Mouse (Mus musculus): ENCODE data around the gene Hoxa10. TPM values are rescaled to one million over a fixed set of nuclear protein-coding genes. Genes with fewer than 3 reads are reported as not detected.

Gene Hoxa10
- polyA plus RNA-seq, 1 experiment from 2014 or later: 0.17 TPM

DNA sequence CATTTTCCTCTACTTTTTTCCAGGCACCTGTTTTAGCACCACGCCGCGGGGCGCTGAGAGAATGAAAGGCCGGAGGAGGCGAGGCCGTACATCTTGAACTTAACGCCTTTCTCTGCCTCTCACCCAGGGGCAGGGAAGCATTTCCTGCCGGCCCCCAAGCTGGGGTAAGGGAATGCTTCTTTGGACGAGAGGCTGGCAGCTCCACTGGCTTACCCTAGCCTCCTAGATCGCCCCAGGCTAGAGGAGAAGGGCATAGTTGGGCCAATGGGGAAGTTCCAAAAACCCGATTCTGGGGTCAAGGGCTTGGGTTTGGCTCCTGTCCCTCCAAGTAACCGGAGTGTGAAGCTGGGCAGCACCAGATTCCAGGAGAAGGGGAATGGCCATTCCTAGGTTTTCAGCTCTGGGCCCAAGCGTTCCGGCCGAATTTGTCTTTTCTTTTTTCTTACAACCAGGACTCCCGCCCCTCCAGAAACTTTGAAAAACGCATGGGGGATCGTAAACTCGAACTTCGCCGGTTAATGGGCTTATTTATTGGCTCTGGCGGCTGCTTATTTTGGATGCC, 7.6 kb downstream of the Hoxa10 start:
- Histone ChIP-seq H3K27me3 (peaks cover 97% of the 10 kb centered on the region), H3K27ac (no peak overlapping the region), H3K36me3 (no peaks in the 10 kb centered on the region), H3K4me3 (no peak overlapping the region), H3K4me2 (no peak overlapping the region), H3K9ac (no peak overlapping the region), H3K4me1 (peaks cover 12% of the 10 kb centered on the region; the same call in 1 of the 2 replicates), H3K9me3 (no peaks in the 10 kb centered on the region)
- 1% methylated on average over 23 of the region's 23 CpGs for WGBS
- no peak for ATAC-seq (ENCODE audit: borderline replicate concordance, extremely low read depth, low FRiP score, low TSS enrichment)

DNA sequence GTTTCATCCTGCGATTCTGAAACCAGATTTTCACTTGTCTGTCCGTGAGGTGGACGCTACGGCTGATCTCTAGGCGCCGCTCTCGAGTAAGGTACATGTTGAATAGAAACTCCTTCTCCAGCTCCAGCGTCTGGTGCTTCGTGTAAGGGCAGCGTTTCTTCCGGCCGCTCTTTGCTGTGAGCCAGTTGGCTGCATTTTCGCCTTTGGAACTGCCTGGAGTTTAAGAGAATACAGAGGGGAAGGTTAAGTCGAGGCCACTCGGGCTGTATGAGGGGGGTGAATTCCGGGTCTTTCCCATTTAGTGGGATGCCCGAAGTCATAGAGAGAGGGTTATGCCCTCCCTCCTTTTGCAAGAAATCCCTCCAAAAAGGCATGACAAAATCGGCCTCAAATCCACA, 8.1 kb downstream of the Hoxa10 start:
- peaks cover 12% of the 10 kb centered on the region; the same call in 1 of the 2 replicates for H3K4me1 ChIP-seq
- H3K9ac ChIP-seq: no peak overlapping the region
- no peak overlapping the region for H3K27ac ChIP-seq
- no peak overlapping the region for H3K4me3 ChIP-seq
- under 1% methylated on average over 18 of the region's 18 CpGs for WGBS
- H3K36me3 ChIP-seq: no peaks in the 10 kb centered on the region
- no peak for ATAC-seq (ENCODE audit: borderline replicate concordance, extremely low read depth, low FRiP score, low TSS enrichment)
- no peak overlapping the region for H3K4me2 ChIP-seq
- no peaks in the 10 kb centered on the region for H3K9me3 ChIP-seq
- peaks cover 97% of the 10 kb centered on the region for H3K27me3 ChIP-seq

DNA sequence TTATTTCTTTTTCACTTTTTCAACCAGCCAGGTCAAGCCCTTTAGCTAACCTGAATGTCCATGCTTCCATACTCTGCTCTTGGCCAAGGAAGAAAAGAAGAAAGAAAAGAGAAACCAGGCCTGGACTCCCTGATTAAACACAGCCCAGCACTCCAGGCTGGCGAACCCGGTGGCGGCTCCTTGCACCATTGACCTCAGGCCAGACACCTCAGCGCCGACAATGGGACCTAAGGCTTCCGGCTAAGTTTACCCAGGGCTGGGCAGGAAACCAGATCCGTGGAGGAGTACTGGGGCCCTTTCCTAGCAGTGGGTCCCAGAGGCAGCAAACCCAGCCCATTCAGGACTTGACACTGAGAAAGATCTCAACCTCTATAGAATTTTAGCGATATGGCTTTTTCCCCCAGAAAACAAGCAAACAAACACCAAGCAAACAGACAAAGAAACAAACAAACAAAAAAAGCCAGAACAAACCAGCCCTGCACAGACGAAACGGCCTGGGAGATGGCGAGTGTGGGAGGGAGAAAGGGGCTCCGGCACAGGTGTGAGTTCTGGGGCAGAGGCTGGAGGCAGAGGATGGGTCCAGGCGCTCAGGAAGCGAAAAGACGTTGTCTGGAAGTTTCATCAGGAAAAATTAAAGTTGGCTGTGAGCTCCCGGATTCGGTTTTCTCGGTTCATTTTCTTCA, 8.6 kb downstream of the Hoxa10 start:
- ATAC-seq (ENCODE audit: borderline replicate concordance, extremely low read depth, low FRiP score, low TSS enrichment): no peak
- Histone ChIP-seq H3K36me3 (no peaks in the 10 kb centered on the region), H3K4me3 (no peak overlapping the region), H3K4me2 (no peak overlapping the region), H3K9me3 (no peaks in the 10 kb centered on the region), H3K27ac (no peak overlapping the region), H3K27me3 (peaks cover 97% of the 10 kb centered on the region), H3K4me1 (peaks cover 12% of the 10 kb centered on the region; the same call in 1 of the 2 replicates), H3K9ac (no peak overlapping the region)
- WGBS: 2% methylated on average over 18 of the region's 18 CpGs

DNA sequence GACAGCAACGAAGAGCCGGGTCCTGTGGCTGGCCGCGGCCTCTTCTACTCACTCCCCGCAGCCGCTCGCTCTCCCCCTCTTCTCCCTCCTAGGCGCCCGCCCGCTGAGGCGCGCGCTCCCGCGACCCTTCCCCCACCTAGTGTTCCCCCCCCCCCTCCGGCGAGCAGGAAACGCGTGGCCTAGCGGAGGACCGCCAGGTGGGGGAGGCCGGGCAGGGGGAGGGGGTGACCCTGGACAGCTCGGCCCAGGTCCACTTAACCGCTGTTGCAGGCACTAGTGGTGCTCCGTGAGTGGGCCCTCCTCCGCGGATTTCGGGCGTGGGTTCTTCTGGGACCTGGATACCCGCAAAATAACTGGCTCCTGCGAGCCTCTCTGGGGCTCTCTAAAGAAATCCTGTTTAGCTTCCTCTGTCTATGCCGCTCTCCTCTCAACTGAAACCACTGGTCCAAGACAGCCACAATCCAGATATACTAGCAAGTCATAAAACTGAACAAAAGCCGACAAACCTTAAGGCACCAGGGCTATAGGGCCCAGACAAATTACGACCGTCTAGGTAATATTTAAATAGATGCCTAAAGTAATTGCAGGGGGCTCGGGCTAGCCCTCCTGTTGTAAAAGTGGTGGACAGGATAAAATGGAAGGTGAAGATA, 10.0 kb downstream of the Hoxa10 start, which contains the start of gene Hoxa9:
Gene Hoxa9, minus strand, starts transcription at position 574 of the 650 bp plus-strand sequence.
- Histone ChIP-seq H3K9me3 (no peaks in the 10 kb centered on the region), H3K4me1 (peaks cover 20% of the 10 kb centered on the region), H3K9ac (no peak within 1 kb of the TSS), H3K27me3 (peaks cover 97% of the 10 kb centered on the region), H3K36me3 (no peaks in the 10 kb centered on the region), H3K4me2 (no peak within 1 kb of the TSS), H3K4me3 (0 out of 2 replicates have a peak within 1 kb of the TSS, but pooled peaks have one; percentile 8), H3K27ac (no peak within 1 kb of the TSS)
- no peak for ATAC-seq (ENCODE audit: borderline replicate concordance, extremely low read depth, low FRiP score, low TSS enrichment)
- WGBS: 1% methylated on average over 19 of the region's 36 CpGs

DNA sequence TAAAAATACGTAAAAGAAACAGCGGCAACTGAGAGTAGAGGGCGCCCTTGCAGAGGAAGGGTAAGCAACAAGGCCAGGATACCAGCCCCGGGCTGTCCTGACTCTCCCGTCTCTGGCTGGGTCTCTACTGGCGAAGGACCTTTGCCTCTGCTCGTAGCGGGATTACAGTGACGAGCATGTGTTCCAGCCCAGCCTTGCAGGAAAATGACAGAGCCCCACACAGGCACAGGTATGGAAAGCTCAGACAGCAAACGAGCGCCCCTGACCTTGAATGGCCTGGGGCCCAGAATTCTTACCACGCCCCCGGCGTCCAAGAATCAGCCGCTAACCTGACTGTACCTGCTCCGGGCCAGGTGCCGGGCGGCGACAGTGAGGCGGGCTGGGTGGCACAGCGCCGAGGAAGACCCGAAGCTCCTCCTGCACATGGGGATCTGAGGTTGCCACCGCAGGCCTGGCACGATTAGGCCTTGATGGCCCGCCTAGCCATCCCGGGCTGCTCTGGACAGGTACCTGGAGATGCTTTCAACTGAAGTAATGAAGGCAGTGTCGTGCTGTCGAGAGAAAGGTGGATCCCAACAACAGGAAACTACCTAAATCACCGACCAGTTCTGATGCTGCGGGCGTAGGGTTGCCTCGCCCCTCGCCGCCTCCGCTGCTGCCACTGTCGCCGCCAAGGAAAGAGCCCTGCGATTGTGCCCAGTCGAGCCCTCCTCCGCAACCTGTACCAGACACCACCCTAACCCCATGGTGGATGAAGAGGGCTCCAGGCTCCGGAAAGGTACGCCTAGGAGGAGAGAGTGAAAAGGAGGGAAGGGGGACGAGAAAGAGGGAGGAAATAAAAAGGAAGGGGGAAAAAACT, 10.9 kb downstream of the Hoxa10 start:
- ATAC-seq (ENCODE audit: borderline replicate concordance, extremely low read depth, low FRiP score, low TSS enrichment): no peak
- Histone ChIP-seq H3K4me1 (peaks cover 22% of the 10 kb centered on the region), H3K27ac (no peak overlapping the region), H3K4me2 (no peak overlapping the region), H3K36me3 (no peaks in the 10 kb centered on the region), H3K27me3 (peaks cover 97% of the 10 kb centered on the region), H3K9ac (no peak overlapping the region), H3K4me3 (no peak overlapping the region), H3K9me3 (no peaks in the 10 kb centered on the region)
- 3% methylated on average over 44 of the region's 44 CpGs for WGBS

DNA sequence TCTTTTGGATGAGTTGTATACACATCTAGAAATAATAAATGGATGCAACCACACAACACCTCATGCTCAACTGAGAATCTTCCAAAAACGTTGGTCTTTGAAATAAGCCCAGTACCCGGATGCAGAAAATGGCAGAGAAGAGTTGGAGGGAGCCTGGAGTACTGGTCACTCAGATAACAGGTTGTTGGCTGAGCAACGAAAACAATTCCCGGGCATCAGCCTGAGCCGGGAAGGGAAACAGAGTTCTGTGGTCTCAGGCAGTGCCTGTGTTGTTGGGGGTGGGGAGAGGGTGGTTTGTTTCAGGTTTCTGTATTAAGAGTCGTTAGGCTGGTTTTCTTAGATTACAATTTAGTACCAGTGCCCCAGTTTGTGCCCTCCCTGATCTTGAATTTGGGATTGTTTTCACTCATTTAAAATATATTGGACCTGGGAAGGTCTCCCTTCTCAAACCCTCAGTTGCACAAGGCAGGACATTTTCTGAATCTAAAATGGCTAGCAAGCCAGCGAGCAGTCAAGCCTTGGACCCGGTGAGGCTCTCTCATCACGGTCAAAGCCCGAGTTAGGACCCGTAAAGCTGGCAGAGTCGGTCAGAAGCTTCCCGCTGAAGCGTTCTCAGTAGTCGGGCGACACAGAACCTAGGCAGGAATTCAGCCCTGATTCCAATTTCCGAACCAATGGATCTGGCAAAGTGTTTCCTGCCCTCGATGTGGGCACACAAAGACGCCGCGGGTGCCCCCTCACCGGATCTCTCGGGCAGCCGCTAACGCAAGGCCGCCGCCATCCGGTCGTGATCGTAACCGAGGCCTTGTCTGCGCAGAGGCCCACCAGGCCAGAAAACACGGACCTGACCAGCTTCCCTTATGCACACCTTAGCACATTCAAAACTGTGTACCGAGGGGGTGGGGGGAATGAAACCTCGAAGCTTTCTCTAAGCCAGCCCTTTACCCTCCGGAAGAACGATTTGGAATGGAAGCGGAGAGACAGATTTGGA, 11.9 kb downstream of the Hoxa10 start:
- peaks cover 13% of the 10 kb centered on the region for H3K4me1 ChIP-seq
- H3K9me3 ChIP-seq: no peaks in the 10 kb centered on the region
- H3K9ac ChIP-seq: no peak overlapping the region
- no peak for ATAC-seq (ENCODE audit: borderline replicate concordance, extremely low read depth, low FRiP score, low TSS enrichment)
- H3K36me3 ChIP-seq: no peaks in the 10 kb centered on the region
- H3K4me2 ChIP-seq: no peak overlapping the region
- WGBS: 2% methylated on average over 38 of the region's 38 CpGs
- peaks cover 97% of the 10 kb centered on the region for H3K27me3 ChIP-seq
- H3K27ac ChIP-seq: no peak overlapping the region
- H3K4me3 ChIP-seq: no peak overlapping the region

DNA sequence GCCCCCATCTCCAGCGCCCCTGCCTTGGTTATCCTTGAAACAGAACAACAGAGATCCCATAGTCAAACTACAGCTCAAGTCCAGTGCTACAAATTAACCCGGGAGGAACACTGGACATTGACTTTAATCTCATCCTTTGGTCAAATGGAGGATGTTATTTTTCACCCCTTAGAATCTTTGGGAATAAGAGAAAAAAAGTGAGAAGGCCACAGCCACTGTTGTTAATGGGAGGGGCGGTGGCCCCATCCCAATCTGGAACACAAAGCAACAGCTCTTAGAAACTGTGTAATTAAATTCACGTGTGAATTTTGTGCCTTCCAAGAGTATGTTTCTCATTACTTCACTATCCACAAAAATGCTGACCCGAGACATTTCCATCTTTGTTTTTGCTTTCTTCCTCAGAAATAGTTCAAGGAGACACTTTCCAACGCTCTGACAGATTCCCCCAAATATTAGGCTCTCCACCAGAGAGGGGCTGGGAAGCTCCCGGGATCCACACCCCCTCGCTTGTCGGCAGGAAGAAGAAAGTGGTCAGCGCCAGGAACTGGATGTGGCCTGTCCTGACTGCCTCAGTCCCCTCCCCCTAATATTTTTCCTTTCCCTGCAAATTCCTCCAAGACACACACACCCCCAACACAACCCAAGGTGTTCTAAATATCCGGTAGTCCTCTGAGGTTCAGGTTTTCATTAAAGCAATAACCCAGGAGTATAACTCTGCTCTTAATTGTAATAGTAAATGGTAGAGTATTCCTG, 13.0 kb downstream of the Hoxa10 start:
- no peak overlapping the region for H3K4me3 ChIP-seq

DNA sequence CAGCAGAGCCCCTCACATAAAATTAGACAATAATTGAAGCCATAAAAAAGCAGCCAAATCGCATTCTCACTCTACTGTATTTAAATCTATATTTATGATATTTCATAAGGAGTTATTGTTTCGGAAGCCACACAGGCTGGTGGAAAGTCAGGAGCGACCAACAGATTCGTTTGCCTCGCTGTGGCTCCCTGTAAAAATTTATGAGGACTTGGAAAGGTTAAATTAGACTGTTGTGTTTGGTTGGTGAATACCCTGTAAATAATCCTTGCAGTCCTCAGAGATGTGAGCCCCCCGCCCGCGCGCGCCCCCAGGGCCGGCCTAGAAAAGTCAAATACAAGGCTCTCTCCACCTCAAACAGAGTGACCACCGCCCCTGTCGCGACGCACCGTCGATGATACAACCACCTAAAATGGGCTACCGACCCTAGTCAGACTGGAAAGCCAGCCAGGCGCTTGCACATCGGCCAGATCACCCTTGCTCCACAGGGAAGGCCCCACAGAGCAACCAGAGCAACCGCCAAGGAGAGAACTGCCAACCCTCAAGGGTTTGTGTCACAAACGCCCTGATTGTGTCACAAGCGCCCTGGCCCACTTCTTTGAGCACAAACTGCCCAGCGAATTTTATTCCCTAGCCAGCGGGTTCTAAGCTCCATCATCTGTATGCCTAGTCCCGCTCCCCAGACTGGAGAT, 13.9 kb downstream of the Hoxa10 start:
- Histone ChIP-seq H3K36me3 (no peaks in the 10 kb centered on the region), H3K4me1 (peaks cover 17% of the 10 kb centered on the region), H3K27me3 (peaks cover 97% of the 10 kb centered on the region), H3K9ac (no peak overlapping the region), H3K4me3 (0 out of 2 replicates have a peak overlapping the region, but pooled peaks have one; percentile 21), H3K9me3 (no peaks in the 10 kb centered on the region), H3K4me2 (0 out of 2 replicates have a peak overlapping the region, but pooled peaks have one; percentile 41), H3K27ac (no peak overlapping the region)
- WGBS: 4% methylated on average over 26 of the region's 26 CpGs
- no peak for ATAC-seq (ENCODE audit: borderline replicate concordance, extremely low read depth, low FRiP score, low TSS enrichment)

More for the DNA sequence above, 13.0 kb downstream of the Hoxa10 start:
- Histone ChIP-seq H3K4me2 (no peak overlapping the region), H3K36me3 (no peaks in the 10 kb centered on the region), H3K9me3 (no peaks in the 10 kb centered on the region), H3K27ac (no peak overlapping the region), H3K27me3 (peaks cover 97% of the 10 kb centered on the region), H3K4me1 (peaks cover 12% of the 10 kb centered on the region), H3K9ac (no peak overlapping the region)
- WGBS: 6% methylated on average over 11 of the region's 11 CpGs
- ATAC-seq (ENCODE audit: borderline replicate concordance, extremely low read depth, low FRiP score, low TSS enrichment): no peak

DNA sequence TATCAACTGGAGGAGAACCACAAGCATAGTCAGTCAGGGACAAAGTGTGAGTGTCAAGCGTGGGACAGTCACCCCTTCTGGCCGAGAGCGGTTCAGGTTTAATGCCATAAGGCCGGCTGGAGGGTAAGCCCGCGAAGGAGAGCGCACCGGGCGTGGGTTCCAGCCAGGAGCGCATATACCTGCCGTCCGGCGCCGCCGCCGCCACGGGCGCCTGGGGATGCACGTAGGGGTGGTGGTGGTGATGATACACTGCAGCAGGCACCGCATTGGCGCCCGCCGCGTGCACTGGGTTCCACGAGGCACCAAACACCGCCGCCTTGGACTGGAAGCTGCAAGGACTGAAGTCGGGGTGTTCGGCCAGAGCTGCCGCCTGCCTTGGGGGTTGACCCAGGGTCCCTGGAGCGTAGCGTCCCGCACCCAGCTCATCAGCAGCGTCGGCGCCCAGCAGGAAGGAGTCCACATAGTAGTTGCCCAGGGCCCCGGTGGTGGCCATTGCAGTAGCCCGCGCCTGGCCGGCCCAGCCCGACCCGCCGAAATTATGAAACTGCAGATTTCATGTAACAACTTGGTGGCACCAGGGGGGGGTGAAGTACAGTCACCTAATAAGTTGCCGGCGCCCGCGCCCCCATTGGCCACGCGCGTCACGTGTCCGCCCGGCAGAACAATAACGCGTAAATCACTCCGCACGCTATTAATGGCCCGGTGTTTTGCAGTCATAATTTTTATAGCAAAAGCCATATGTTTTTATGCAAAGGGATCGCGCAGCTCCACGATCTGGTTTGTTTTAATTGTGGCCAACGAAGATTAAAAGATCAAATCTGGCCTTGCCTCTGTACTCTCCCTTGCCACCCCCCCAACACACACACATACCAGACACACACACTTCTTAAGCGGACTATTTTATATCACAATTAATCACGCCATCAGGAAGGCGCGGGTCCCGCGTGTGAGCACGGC, 14.8 kb downstream of the Hoxa10 start:
- Histone ChIP-seq H3K36me3 (no peaks in the 10 kb centered on the region), H3K9me3 (no peaks in the 10 kb centered on the region), H3K9ac (no peak overlapping the region), H3K4me3 (peak overlapping the region; percentile 21), H3K4me2 (peak overlapping the region; percentile 41), H3K27me3 (peaks cover 98% of the 10 kb centered on the region), H3K27ac (no peak overlapping the region), H3K4me1 (peaks cover 22% of the 10 kb centered on the region)
- 1% methylated on average over 68 of the region's 69 CpGs for WGBS
- ATAC-seq (ENCODE audit: borderline replicate concordance, extremely low read depth, low FRiP score, low TSS enrichment): no peak
